In the genomic region with DNA sequence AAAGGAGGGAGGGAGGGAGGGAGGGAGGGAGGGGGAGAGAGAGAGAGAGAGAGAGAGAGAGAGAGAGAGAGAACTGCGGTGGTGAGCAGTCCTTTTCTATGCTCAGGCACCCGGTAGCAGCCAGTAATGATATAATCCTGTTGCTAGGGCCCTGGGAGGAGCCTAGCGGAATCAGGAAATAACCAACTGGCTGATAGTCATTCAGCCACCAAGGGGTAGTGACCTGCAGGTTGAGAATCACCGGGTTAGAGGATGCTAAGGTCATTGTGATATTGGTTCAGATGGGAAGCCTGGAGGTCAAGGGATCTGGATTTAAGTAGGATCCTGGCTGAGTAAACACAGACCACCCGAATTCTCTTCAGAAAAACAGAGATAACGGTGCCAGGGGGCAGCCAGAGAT, we compare ENCODE assay signal across 20 mouse cellular contexts. TPM values are rescaled to one million over a fixed set of nuclear protein-coding genes. Genes with fewer than 3 reads are reported as not detected.
A peak's percentile ranks its signal among the peaks of the same experiment; 100 is the strongest.
DNase-seq lines count a peak whose midpoint lies in the region; ATAC-seq and TF ChIP-seq lines count a peak whose summit lies in the region.
"Had no signal": no experiment of that assay in that cellular context is flagged by ENCODE, and none has a peak within 500 bp of the region (broad histone marks: within the 10 kb centered on the region; RNA-seq: fewer than 3 reads in every experiment).

No protein-coding gene starts in this region.

- 35% methylated on average over 6 of the region's 6 CpGs for WGBS in liver, adult 2 months
- WGBS in hindbrain, embryonic 13.5 days = 46% methylated on average over 6 of the region's 6 CpGs

- intact Hi-C loops in gastrocnemius, adult 2 months (cut with DNase I) = no loop called here

- no peak overlapping the region for H3K9ac ChIP-seq in liver, adult 2 months (ENCODE audit: low read depth, low read length)
- no peak overlapping the region for H3K9ac ChIP-seq in hindbrain, embryonic 13.5 days
- H3K9ac ChIP-seq: embryonic facial prominence, embryonic 15.5 days; heart, embryonic 15.5 days; limb, embryonic 13.5 days; liver, embryonic 15.5 days had no signal

- H3K27me3 ChIP-seq in liver, adult 2 months (ENCODE audit: control insufficient read depth, insufficient read depth, low read length) = no peaks in the 10 kb centered on the region
- peaks cover 41% of the 10 kb centered on the region for H3K27me3 ChIP-seq in G1E (ENCODE audit: insufficient read depth, low read length)
- no peaks in the 10 kb centered on the region for H3K27me3 ChIP-seq in hindbrain, embryonic 13.5 days
- H3K27me3 ChIP-seq: embryonic facial prominence, embryonic 15.5 days; heart, embryonic 15.5 days; limb, embryonic 13.5 days had no signal

- peak; percentile 78 for ATAC-seq in G1E (ENCODE audit: extremely low read depth, insufficient number of reproducible peaks, low FRiP score, poor library complexity, severe bottlenecking)
- peak; percentile 76 for ATAC-seq in megakaryocyte progenitor cell, adult 5-6 weeks (replicated peaks; ENCODE audit: poor library complexity)
- no peak for ATAC-seq in hindbrain, embryonic 13.5 days (ENCODE audit: low FRiP score)
- ATAC-seq: midbrain, embryonic 16.5 days had no signal

- no peak for TF ChIP-seq POLR2A in liver, adult 2 months (IDR thresholded peaks at IDR 0.05; ENCODE audit: extremely low read depth, insufficient read depth, low read length)

- no peak overlapping the region for H3K4me2 ChIP-seq in hindbrain, embryonic 13.5 days
- H3K4me2 ChIP-seq: embryonic facial prominence, embryonic 15.5 days; heart, embryonic 15.5 days; limb, embryonic 13.5 days; liver, embryonic 15.5 days had no signal

- H3K9me3 ChIP-seq in G1E (replicated peaks) = peaks cover 9% of the 10 kb centered on the region
- no peaks in the 10 kb centered on the region for H3K9me3 ChIP-seq in hindbrain, embryonic 13.5 days
- H3K9me3 ChIP-seq: embryonic facial prominence, embryonic 15.5 days; heart, embryonic 15.5 days; hindbrain, embryonic 10.5 days; limb, embryonic 13.5 days; liver, embryonic 15.5 days had no signal

- no peaks in the 10 kb centered on the region for H3K79me2 ChIP-seq in liver, adult 2 months (ENCODE audit: control insufficient read depth, insufficient read depth, low read length)

- no peak overlapping the region for H3K4me3 ChIP-seq in liver, adult 2 months (ENCODE audit: insufficient read depth, low read depth, low read length)
- no peak overlapping the region for H3K4me3 ChIP-seq in G1E (ENCODE audit: low read depth, low read length)
- no peak overlapping the region for H3K4me3 ChIP-seq in gastrocnemius, adult 2 months
- H3K4me3 ChIP-seq in hindbrain, embryonic 13.5 days = no peak overlapping the region
- H3K4me3 ChIP-seq: embryonic facial prominence, embryonic 15.5 days; heart, embryonic 15.5 days; hindbrain, embryonic 10.5 days; limb, embryonic 13.5 days; liver, embryonic 15.5 days had no signal

- peaks cover 27% of the 10 kb centered on the region for H3K4me1 ChIP-seq in liver, adult 2 months (ENCODE audit: control insufficient read depth, insufficient read depth, low read length)
- H3K4me1 ChIP-seq in G1E (ENCODE audit: insufficient read depth, low read depth, low read length) = peaks cover 12% of the 10 kb centered on the region
- peaks cover 6% of the 10 kb centered on the region for H3K4me1 ChIP-seq in hindbrain, embryonic 13.5 days (replicated peaks)

- H3K36me3 ChIP-seq in liver, adult 2 months (ENCODE audit: control insufficient read depth, insufficient read depth, low read length) = no peaks in the 10 kb centered on the region
- H3K36me3 ChIP-seq in G1E (replicated peaks) = no peaks in the 10 kb centered on the region
- H3K36me3 ChIP-seq in hindbrain, embryonic 13.5 days = no peaks in the 10 kb centered on the region
- H3K36me3 ChIP-seq: embryonic facial prominence, embryonic 15.5 days; heart, embryonic 15.5 days; hindbrain, embryonic 10.5 days; limb, embryonic 13.5 days; liver, embryonic 15.5 days had no signal

- no peak for TF ChIP-seq CTCF in liver, adult 2 months (IDR thresholded peaks at IDR 0.05; ENCODE audit: low read depth, low read length)
- TF ChIP-seq CTCF in G1E (IDR thresholded peaks at IDR 0.05; ENCODE audit: low read depth, low read length) = no peak
- TF ChIP-seq CTCF in gastrocnemius, adult 2 months (IDR thresholded peaks at IDR 0.05) = no peak

- H3K27ac ChIP-seq in liver, adult 2 months (replicated peaks; ENCODE audit: insufficient read depth, low read depth, low read length) = no peak overlapping the region
- H3K27ac ChIP-seq in gastrocnemius, adult 2 months = no peak overlapping the region
- no peak overlapping the region for H3K27ac ChIP-seq in hindbrain, embryonic 13.5 days
- H3K27ac ChIP-seq: embryonic facial prominence, embryonic 15.5 days; heart, embryonic 15.5 days; hindbrain, embryonic 10.5 days; limb, embryonic 13.5 days; liver, embryonic 15.5 days had no signal

- DNase-seq in liver, adult 2 months (ENCODE audit: extremely low read depth, low read depth, low spot score) = peak; percentile 61
- no peak for DNase-seq in liver
- DNase-seq in G1E (ENCODE audit: low spot score) = no peak
- DNase-seq in ZHBTc4 (ENCODE audit: low read depth, low spot score) = peak; percentile 35
- DNase-seq in gastrocnemius, adult 2 months = no peak
- DNase-seq in testis, postnatal 10 days (ENCODE audit: low spot score) = no peak
- DNase-seq: cerebellum, adult 9-11 months; embryo, embryonic 11 days; heart, adult 18-20 months; kidney, adult 11 months; thymus, adult 18-20 months; thymus, postnatal 4 days had no signal

RNA-seq across cellular contexts. Expression of a gene that starts 25.6 kb away (rescaled TPM):
- total RNA-seq in liver, adult 2 months (2014; rRNA removed) = 71.2 and 83.2 TPM in 2 replicates
- polyA plus RNA-seq in liver, adult 2 months (2012; rRNA removed) = 50.4 and 51.9 TPM in 2 replicates
- total RNA-seq in G1E (2014; fragmentation: Nextera tagmentation) (60.8 and 73.1 TPM in 2 replicates), G1E (2017) (83.1 and 88.7 TPM in 2 replicates)
- 83.9 and 114 TPM in 2 replicates for polyA plus RNA-seq in G1E (2012)
- 50.6 and 56.6 TPM in 2 replicates for total RNA-seq in megakaryocyte progenitor cell, adult 5-6 weeks (2015)
- 96.0 and 102 TPM in 2 replicates for total RNA-seq in megakaryocyte progenitor cell, adult 5-6 weeks (2017)
- total RNA-seq in gastrocnemius, adult 2 months (2021) = 10 to 100 TPM; 58.2 to 76.0 TPM
- polyA plus RNA-seq in hindbrain, embryonic 13.5 days (2015; fragmentation: Nextera tagmentation; extraction: Ambion mirVana) = 116 and 122 TPM in 2 replicates

RNA-seq across cellular contexts. Expression of a gene that starts 44.2 kb away (rescaled TPM):
- 30.8 and 34.8 TPM in 2 replicates for total RNA-seq in liver, adult 2 months (2014; rRNA removed)
- polyA plus RNA-seq in liver, adult 2 months (2012; rRNA removed) = 29.0 and 30.2 TPM in 2 replicates
- total RNA-seq in G1E (2014; fragmentation: Nextera tagmentation) (51.9 and 70.4 TPM in 2 replicates), G1E (2017) (76.8 and 87.4 TPM in 2 replicates)
- polyA plus RNA-seq in G1E (2012) = 26.1 and 33.9 TPM in 2 replicates
- 36.2 and 41.8 TPM in 2 replicates for total RNA-seq in megakaryocyte progenitor cell, adult 5-6 weeks (2015)
- 65.0 and 92.2 TPM in 2 replicates for total RNA-seq in megakaryocyte progenitor cell, adult 5-6 weeks (2017)
- 10 to 100 TPM; 31.7 to 37.5 TPM for total RNA-seq in gastrocnemius, adult 2 months (2021)
- polyA plus RNA-seq in hindbrain, embryonic 13.5 days (2015; fragmentation: Nextera tagmentation; extraction: Ambion mirVana) = 45.7 and 49.5 TPM in 2 replicates

RNA-seq across cellular contexts. Expression of a gene that starts 58.3 kb away (rescaled TPM):
- total RNA-seq in liver, adult 2 months (2014; rRNA removed) = 2.1 and 2.3 TPM in 2 replicates
- 0.26 and 0.50 TPM in 2 replicates for polyA plus RNA-seq in liver, adult 2 months (2012; rRNA removed)
- 7.6 and 8.0 TPM in 2 replicates for total RNA-seq in G1E (2014; fragmentation: Nextera tagmentation)
- 3.3 and 4.5 TPM in 2 replicates for total RNA-seq in G1E (2017)
- 0.26 and 0.28 TPM in 2 replicates for polyA plus RNA-seq in G1E (2012)
- total RNA-seq in megakaryocyte progenitor cell, adult 5-6 weeks (2015) = 3.0 and 3.6 TPM in 2 replicates
- 3.1 and 4.7 TPM in 2 replicates for total RNA-seq in megakaryocyte progenitor cell, adult 5-6 weeks (2017)
- total RNA-seq in gastrocnemius, adult 2 months (2021) = 1 to 10 TPM in 1 of 2 experiments, under 1 TPM in 1; 0.59 to 2.5 TPM
- 0.39 and 0.68 TPM in 2 replicates for polyA plus RNA-seq in hindbrain, embryonic 13.5 days (2015; fragmentation: Nextera tagmentation; extraction: Ambion mirVana)

Comparison
In these comparisons a context has a peak if more than half of its experiments do, and no peak if none do; other contexts are left out.
1. DNase-seq: peak in liver, adult 2 months (single experiment) and ZHBTc4 (single experiment); none in liver (single experiment), G1E (single experiment), gastrocnemius, adult 2 months (single experiment) and testis, postnatal 10 days (single experiment).